Mouse (Mus musculus): ENCODE measurements around the gene Slco6d1. TPM values are rescaled to one million over a fixed set of nuclear protein-coding genes. Genes with fewer than 3 reads are reported as not detected.
"Not testable (repeated sequence)": the region's sequence is repeated elsewhere in the genome, so short reads cannot be mapped to it uniquely, and the experiment has no call there.

Slco6d1 gene
- polyA plus RNA-seq (2015; fragmentation: Nextera tagmentation; extraction: Ambion mirVana): not detected in 2 replicates

GRCm38 (mm10) chr1:98420824-98421223 is at the start of gene Slco6d1:
TSS of gene Slco6d1 (plus strand) at chr1:98421124.
- no peaks in the 10 kb centered on the region for H3K9me3 ChIP-seq
- WGBS: 91% methylated on average over 10 of the region's 10 CpGs
- H3K9ac ChIP-seq: no peak within 1 kb of the TSS
- no peaks in the 10 kb centered on the region for H3K36me3 ChIP-seq
- H3K27ac ChIP-seq (replicated peaks): no peak within 1 kb of the TSS
- no peak for ATAC-seq (ENCODE audit: low read depth)
- no peak within 1 kb of the TSS for H3K4me2 ChIP-seq
- no peaks in the 10 kb centered on the region for H3K27me3 ChIP-seq
- H3K4me1 ChIP-seq (replicated peaks): no peaks in the 10 kb centered on the region
- no peak within 1 kb of the TSS for H3K4me3 ChIP-seq

DNA sequence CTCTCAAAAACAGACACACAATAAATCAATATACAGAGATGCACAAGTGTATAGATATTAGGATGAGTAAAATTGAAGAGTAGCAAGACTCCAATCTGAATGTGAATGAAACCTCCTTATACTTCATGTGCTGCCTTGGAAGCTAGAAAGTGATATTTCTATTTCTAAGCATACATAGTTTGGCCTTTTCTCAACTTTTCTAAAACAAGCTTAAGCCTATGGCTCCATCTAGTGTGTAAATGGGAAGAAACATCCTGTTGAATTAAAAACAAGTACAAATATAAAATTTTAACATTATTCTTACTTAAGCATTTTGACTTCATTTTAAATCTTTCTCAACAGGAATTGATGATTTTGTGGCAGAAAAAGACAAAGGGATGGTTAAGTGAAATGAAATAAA is 28.9 kb upstream of the Slco6d1 start:
- Histone ChIP-seq H3K9me3 (no peaks in the 10 kb centered on the region), H3K4me3 (no peak overlapping the region), H3K36me3 (no peaks in the 10 kb centered on the region), H3K27ac (replicated peaks) (no peak overlapping the region), H3K4me1 (replicated peaks) (no peaks in the 10 kb centered on the region), H3K9ac (no peak overlapping the region), H3K27me3 (no peaks in the 10 kb centered on the region), H3K4me2 (no peak overlapping the region)
- no peak for ATAC-seq (ENCODE audit: low read depth)

DNA sequence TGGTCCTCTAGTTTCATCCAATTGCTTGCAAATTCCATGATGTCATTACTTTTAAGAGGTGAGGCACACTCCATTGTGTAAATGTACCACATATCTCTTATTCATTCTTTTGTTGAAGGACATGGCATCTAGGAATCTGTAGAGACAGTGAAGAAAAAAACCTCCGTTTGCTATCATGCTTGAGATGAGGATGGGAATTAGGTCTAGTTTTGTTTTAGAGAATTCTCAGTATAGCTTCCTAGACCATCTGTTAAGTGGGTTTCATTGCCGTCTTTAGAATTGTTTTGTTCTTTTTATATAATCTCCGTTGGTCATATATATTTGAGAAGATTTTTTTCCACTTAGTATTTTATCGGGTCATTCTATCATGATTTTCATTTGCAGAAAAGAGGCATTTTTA is 27.0 kb downstream of the Slco6d1 start:
- Histone ChIP-seq H3K4me1 (replicated peaks) (no peaks in the 10 kb centered on the region), H3K27ac (replicated peaks) (no peak overlapping the region), H3K4me2 (no peak overlapping the region), H3K36me3 (no peaks in the 10 kb centered on the region), H3K4me3 (no peak overlapping the region), H3K9ac (no peak overlapping the region), H3K9me3 (no peaks in the 10 kb centered on the region), H3K27me3 (no peaks in the 10 kb centered on the region)
- ATAC-seq (ENCODE audit: low read depth): no peak
- WGBS: 88% methylated on average over 4 of the region's 4 CpGs

GRCm38 (mm10) chr1:98459224-98459623 is 38.3 kb downstream of the Slco6d1 start:
- WGBS: 88% methylated on average over 8 of the region's 8 CpGs
- H3K27me3 ChIP-seq; ATAC-seq (ENCODE audit: low read depth); H3K9ac ChIP-seq; H3K36me3 ChIP-seq; H3K9me3 ChIP-seq; H3K4me3 ChIP-seq; H3K27ac ChIP-seq (replicated peaks); H3K4me1 ChIP-seq (replicated peaks); H3K4me2 ChIP-seq: not testable (repeated sequence)

GRCm38 (mm10) chr1:98476381-98476780 is 55.5 kb downstream of the Slco6d1 start:
- not testable (repeated sequence) for ATAC-seq (ENCODE audit: low read depth); H3K4me1 ChIP-seq (replicated peaks); H3K27me3 ChIP-seq; H3K4me2 ChIP-seq; H3K9ac ChIP-seq; H3K4me3 ChIP-seq; H3K27ac ChIP-seq (replicated peaks); H3K9me3 ChIP-seq; H3K36me3 ChIP-seq
- WGBS: 73% methylated on average over 1 of the region's 1 CpGs

DNA sequence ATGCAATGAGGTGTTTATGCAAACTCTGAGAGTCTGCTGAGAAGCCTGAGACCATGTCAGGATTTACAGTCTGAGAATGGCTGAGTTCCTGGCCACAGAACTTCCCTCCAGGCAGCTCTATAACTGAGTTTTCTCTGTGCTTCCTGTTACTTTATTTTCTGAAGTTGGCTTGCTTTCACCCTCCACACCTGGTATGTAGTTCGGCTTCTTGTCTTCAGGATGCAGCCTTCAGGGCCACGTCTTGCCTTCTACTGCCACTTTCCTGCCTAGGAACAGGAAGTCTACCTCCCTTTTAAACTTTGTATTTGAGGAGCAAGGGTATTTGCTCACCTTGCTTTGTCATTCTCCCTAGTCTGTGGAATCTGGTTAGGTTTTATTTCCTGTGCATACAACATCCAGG is 58.3 kb downstream of the Slco6d1 start:
- no peak for ATAC-seq (ENCODE audit: low read depth)
- Histone ChIP-seq H3K9ac (no peak overlapping the region), H3K4me2 (no peak overlapping the region), H3K36me3 (no peaks in the 10 kb centered on the region), H3K4me1 (replicated peaks) (no peaks in the 10 kb centered on the region), H3K27me3 (no peaks in the 10 kb centered on the region), H3K27ac (replicated peaks) (no peak overlapping the region), H3K9me3 (no peaks in the 10 kb centered on the region), H3K4me3 (no peak overlapping the region)
- WGBS: 88% methylated on average over 2 of the region's 2 CpGs

DNA sequence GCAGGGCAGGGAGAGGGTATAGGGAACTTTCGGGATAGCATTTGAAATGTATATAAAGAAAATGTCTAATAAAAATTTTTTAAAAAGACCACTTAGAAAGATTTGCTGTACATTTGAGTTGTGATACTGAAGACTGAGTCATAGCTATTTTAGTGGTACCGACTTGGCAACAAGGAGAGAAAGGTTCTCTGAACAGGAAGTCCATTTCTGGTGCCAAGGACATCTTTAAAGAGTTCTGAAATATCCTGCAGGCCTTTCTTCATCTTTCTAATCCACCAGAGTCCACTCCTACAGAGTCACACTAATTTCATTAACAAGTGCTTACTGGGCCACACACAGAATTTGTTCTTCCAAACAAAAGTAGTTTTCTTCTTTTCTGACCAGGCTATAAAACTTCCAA is 85.1 kb downstream of the Slco6d1 start:
- H3K4me2 ChIP-seq: no peak overlapping the region
- no peak overlapping the region for H3K27ac ChIP-seq (replicated peaks)
- no peaks in the 10 kb centered on the region for H3K36me3 ChIP-seq
- H3K4me3 ChIP-seq: no peak overlapping the region
- no peaks in the 10 kb centered on the region for H3K4me1 ChIP-seq (replicated peaks)
- ATAC-seq (ENCODE audit: low read depth): no peak
- no peaks in the 10 kb centered on the region for H3K9me3 ChIP-seq
- no peaks in the 10 kb centered on the region for H3K27me3 ChIP-seq
- 96% methylated on average over 2 of the region's 2 CpGs for WGBS
- H3K9ac ChIP-seq: no peak overlapping the region

DNA sequence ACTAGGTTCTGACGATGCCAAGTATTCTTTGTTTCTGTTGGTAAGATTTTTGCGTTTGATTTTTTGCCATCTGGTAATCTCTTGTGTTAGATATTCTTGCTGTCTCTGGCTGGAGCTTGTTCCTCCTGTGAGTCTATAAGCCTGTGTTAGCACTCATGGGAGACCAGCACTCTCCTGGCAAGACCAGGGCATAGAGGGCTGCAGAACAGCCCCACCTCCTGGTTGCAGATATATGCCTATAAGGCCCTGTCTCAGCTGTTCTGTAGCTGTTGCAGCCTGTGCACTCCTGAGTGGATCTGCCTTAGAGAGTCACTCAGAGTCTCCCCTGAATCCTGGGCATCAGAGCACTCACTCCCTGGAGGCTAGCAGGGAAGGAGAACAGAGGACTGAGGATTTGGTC is 102.1 kb downstream of the Slco6d1 start:
- Histone ChIP-seq H3K27me3 (no peaks in the 10 kb centered on the region), H3K4me3 (no peak overlapping the region), H3K36me3 (no peaks in the 10 kb centered on the region), H3K9ac (no peak overlapping the region), H3K4me2 (no peak overlapping the region), H3K4me1 (replicated peaks) (no peaks in the 10 kb centered on the region), H3K9me3 (no peaks in the 10 kb centered on the region), H3K27ac (replicated peaks) (no peak overlapping the region)
- ATAC-seq (ENCODE audit: low read depth): no peak
- WGBS: 86% methylated on average over 2 of the region's 2 CpGs

DNA sequence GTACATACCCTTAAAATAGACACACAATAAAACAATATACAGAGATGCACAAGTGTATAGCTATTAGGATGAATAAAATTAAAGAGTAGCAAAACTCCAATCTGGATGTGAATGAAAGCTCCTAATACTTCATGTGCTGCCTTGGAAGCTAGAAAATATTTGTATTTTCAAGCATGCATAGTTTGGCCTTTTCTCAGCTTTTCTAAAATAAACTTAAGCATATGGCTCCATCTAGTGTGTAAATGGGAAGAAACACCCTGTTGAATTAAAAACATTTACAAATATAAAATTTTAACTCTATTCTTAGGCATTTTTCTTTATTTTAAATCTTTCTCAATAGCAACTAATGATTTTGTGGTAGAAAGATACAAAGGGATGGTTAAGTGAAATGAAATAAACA is 102.6 kb downstream of the Slco6d1 start:
- ATAC-seq (ENCODE audit: low read depth): no peak
- no peak overlapping the region for H3K9ac ChIP-seq

GRCm38 (mm10) chr1:98528368-98528767 is 107.4 kb downstream of the Slco6d1 start:
- H3K4me2 ChIP-seq: not testable (repeated sequence)
- WGBS: 65% methylated on average over 2 of the region's 2 CpGs

More for the DNA sequence above, 102.6 kb downstream of the Slco6d1 start:
- H3K9me3 ChIP-seq: no peaks in the 10 kb centered on the region
- no peak overlapping the region for H3K4me2 ChIP-seq
- no peak overlapping the region for H3K27ac ChIP-seq (replicated peaks)
- H3K27me3 ChIP-seq: no peaks in the 10 kb centered on the region
- H3K4me3 ChIP-seq: no peak overlapping the region
- no peaks in the 10 kb centered on the region for H3K36me3 ChIP-seq
- no peaks in the 10 kb centered on the region for H3K4me1 ChIP-seq (replicated peaks)

DNA sequence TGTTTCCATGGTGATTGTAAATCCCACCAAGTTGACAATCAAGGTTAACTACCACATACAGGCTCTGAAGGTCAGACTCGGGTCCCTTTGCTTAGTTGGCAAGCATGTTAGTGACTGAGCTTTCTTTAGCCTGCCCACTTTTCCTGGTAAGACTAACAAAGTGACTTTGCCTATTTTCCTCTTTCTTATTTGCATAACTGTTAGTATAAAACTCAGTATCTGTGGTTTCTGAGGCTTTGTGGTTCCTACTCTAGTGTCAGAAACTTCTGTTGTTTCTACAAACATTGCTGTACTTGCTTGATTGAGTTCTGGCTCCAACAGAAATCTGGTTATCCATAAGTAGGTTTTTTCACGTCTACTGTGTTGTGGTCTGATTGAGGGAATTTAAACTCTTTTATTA is 124.4 kb downstream of the Slco6d1 start:
- H3K4me3 ChIP-seq: no peak overlapping the region
- ATAC-seq (ENCODE audit: low read depth): no peak
- H3K27ac ChIP-seq (replicated peaks): no peak overlapping the region
- H3K4me1 ChIP-seq (replicated peaks): no peaks in the 10 kb centered on the region
- no peaks in the 10 kb centered on the region for H3K9me3 ChIP-seq
- H3K9ac ChIP-seq: no peak overlapping the region
- H3K36me3 ChIP-seq: no peaks in the 10 kb centered on the region
- WGBS: 83% methylated on average over 2 of the region's 2 CpGs
- no peaks in the 10 kb centered on the region for H3K27me3 ChIP-seq
- no peak overlapping the region for H3K4me2 ChIP-seq

More at GRCm38 (mm10) chr1:98528368-98528767, 107.4 kb downstream of the Slco6d1 start:
- H3K27ac ChIP-seq (replicated peaks); H3K27me3 ChIP-seq; H3K36me3 ChIP-seq; H3K4me1 ChIP-seq (replicated peaks); H3K9me3 ChIP-seq; H3K9ac ChIP-seq; H3K4me3 ChIP-seq; ATAC-seq (ENCODE audit: low read depth): not testable (repeated sequence)

DNA sequence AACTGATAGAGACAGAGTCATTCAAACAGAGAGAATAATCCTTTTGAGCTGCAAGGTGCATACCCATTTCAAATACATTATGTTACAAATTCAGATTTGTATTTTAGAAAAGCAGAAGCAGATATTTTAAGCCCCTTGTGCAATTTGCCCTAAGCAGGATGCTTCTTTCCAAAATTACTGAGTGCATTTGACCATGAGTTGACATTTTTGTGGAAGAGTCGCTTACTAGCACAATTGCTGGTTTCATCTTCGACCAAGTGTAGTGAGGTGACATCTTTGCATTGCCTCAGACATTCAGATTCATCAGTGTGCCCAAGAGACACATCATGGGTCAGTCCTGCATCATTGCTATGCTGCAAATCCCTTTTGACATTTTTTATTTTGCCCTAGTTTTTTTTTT is 133.5 kb downstream of the Slco6d1 start:
- 84% methylated on average over 2 of the region's 2 CpGs for WGBS
- H3K4me1 ChIP-seq (replicated peaks): no peaks in the 10 kb centered on the region
- H3K9ac ChIP-seq: no peak overlapping the region
- no peaks in the 10 kb centered on the region for H3K9me3 ChIP-seq
- H3K27ac ChIP-seq (replicated peaks): no peak overlapping the region
- no peaks in the 10 kb centered on the region for H3K27me3 ChIP-seq
- ATAC-seq (ENCODE audit: low read depth): no peak
- no peaks in the 10 kb centered on the region for H3K36me3 ChIP-seq
- no peak overlapping the region for H3K4me2 ChIP-seq
- H3K4me3 ChIP-seq: no peak overlapping the region

GRCm38 (mm10) chr1:98565701-98566100 is 144.8 kb downstream of the Slco6d1 start:
- H3K27ac ChIP-seq (replicated peaks): no peak overlapping the region
- no peak overlapping the region for H3K4me3 ChIP-seq
- no peak overlapping the region for H3K9ac ChIP-seq
- H3K36me3 ChIP-seq: no peaks in the 10 kb centered on the region
- H3K9me3 ChIP-seq: no peaks in the 10 kb centered on the region
- no peaks in the 10 kb centered on the region for H3K27me3 ChIP-seq
- no peak overlapping the region for H3K4me2 ChIP-seq
- no peak for ATAC-seq (ENCODE audit: low read depth)
- H3K4me1 ChIP-seq (replicated peaks): no peaks in the 10 kb centered on the region

All from neural tube, embryonic 13.5 days (tissue).